Mouse (Mus musculus) urinary bladder, postnatal 4 days (tissue): ENCODE data around the gene Adam23.

ENCODE experiments used
- DNase-seq, 2 experiments: peaks; one replicate each; pipeline ENCODE4 v3.0.0; 2021 to 2022; ENCODE audit warnings: low spot score in 2 of 2

Gene Adam23

GRCm38 (mm10) chr1:63478946-63479345 lies 33.3 kb downstream of the Adam23 start:
- no peak for DNase-seq

GRCm38 (mm10) chr1:63484646-63485045 lies 39.0 kb downstream of the Adam23 start:
- no peak for DNase-seq

GRCm38 (mm10) chr1:63486646-63487045 lies 41.0 kb downstream of the Adam23 start:
- DNase-seq, result no peak

- no peak for DNase-seq
These were observed 45.3 kb downstream of the Adam23 start for GRCm38 (mm10) chr1:63491001-63491400.

- no peak for DNase-seq
These were observed 47.6 kb downstream of the Adam23 start for GRCm38 (mm10) chr1:63493325-63493724.

GRCm38 (mm10) chr1:63507386-63507785 lies 61.7 kb downstream of the Adam23 start:
- no peak for DNase-seq

- DNase-seq, result no peak
These were observed 63.1 kb downstream of the Adam23 start for GRCm38 (mm10) chr1:63508801-63509200.

GRCm38 (mm10) chr1:63511416-63511815 lies 65.7 kb downstream of the Adam23 start:
- DNase-seq, result no peak

- no peak for DNase-seq
These were observed 72.1 kb downstream of the Adam23 start for GRCm38 (mm10) chr1:63517800-63518199.

GRCm38 (mm10) chr1:63518814-63519213 lies 73.1 kb downstream of the Adam23 start:
- DNase-seq, result no peak

- DNase-seq, result no peak
These were observed 84.2 kb downstream of the Adam23 start for GRCm38 (mm10) chr1:63529901-63530300.

GRCm38 (mm10) chr1:63534271-63534827 lies 88.7 kb downstream of the Adam23 start:
- peak in 1 of 2 experiments; percentile 21 for DNase-seq

GRCm38 (mm10) chr1:63539884-63540613 lies 94.4 kb downstream of the Adam23 start:
- no peak for DNase-seq

- DNase-seq, result no peak
These were observed 98.4 kb downstream of the Adam23 start for GRCm38 (mm10) chr1:63544122-63544521.

GRCm38 (mm10) chr1:63553039-63553438 lies 107.3 kb downstream of the Adam23 start:
- no peak for DNase-seq

GRCm38 (mm10) chr1:63561772-63562520 lies 116.3 kb downstream of the Adam23 start:
- no peak for DNase-seq

GRCm38 (mm10) chr1:63563928-63564327 lies 118.2 kb downstream of the Adam23 start:
- DNase-seq, result no peak

GRCm38 (mm10) chr1:63566501-63566900 lies 120.8 kb downstream of the Adam23 start:
- DNase-seq, result no peak

- no peak for DNase-seq
These were observed 121.3 kb downstream of the Adam23 start for GRCm38 (mm10) chr1:63567031-63567430.

- no peak for DNase-seq
These were observed 126.5 kb downstream of the Adam23 start for GRCm38 (mm10) chr1:63572229-63572628.

GRCm38 (mm10) chr1:63573432-63573831 lies 127.7 kb downstream of the Adam23 start:
- no peak for DNase-seq

- no peak for DNase-seq
These were observed 128.3 kb downstream of the Adam23 start for GRCm38 (mm10) chr1:63573864-63574611.
